Comparison of ENCODE assay signal across 8 mouse cellular contexts in the genomic region with DNA sequence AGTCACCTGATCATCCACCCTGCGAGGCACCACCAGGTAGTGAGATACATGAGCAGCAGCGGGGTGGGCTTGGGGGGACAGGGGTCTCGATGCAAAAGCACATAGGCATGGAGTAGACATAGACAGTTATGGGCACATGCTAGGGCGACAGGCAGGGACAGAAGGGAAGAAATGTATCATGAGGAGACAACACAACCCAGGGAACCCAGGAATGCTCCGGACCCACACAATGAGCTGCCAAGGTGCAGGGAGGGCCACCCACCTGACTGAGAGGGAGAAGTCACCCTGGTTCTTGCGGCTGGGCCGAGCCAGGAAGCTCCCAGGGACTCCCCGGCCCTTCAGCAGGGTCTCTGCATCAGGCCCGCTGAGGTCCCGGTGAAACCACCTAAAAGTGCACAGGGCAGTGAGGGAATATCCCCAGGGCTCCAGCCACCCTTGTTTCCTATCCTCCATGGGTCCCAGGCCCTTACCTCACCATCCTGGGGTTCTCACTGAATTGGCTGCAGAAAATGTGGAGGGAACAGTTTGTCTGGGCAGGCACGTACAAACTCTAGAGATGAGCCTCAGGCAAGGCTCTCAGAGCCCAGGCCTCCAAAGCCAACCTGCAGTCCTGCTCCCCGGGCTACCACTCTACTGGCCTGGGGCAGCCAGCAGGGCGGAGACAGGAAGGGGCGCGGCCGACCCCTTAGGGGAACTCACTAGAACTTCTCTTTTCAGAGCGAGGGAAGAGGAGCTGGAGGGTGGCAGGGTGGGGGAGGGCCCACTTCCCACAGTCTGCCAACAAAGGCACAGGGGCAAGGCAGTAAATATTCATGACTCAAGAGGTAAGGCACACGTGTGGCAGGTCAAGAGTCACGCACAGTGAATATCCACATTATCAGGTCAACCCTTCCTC. TPM values are rescaled to one million over a fixed set of nuclear protein-coding genes. Genes with fewer than 3 reads are reported as not detected.
DNase-seq lines count a peak whose midpoint lies in the region; ATAC-seq lines count a peak whose summit lies in the region.

No protein-coding gene starts in this region.

- no peak overlapping the region for H3K4me2 ChIP-seq in embryonic facial prominence, embryonic 11.5 days (ENCODE audit: low read depth, low read length)
- peak overlapping the region; percentile 62 for H3K4me2 ChIP-seq in liver, embryonic 12.5 days

- ATAC-seq in embryonic facial prominence, embryonic 11.5 days (replicated peaks; ENCODE audit: insufficient number of reproducible peaks, low FRiP score, low TSS enrichment, low read depth) = 0 out of 2 replicates have a peak, but pooled peaks have one; percentile 45
- ATAC-seq in liver, embryonic 12.5 days = peak; percentile 75

- peak; percentile 32 for DNase-seq in urinary bladder, postnatal 14 days (ENCODE audit: low spot score)
- no peak for DNase-seq in urinary bladder, adult 18-20 months (ENCODE audit: low spot score in 2 of 2)
- no peak for DNase-seq in embryonic facial prominence, embryonic 11.5 days (ENCODE audit: low spot score)
- peak; percentile 65 to 85 for DNase-seq in spleen, postnatal 10 days (ENCODE audit: low spot score in 2 of 2)
- DNase-seq in c-Kit-positive CD71-positive TER-119-positive erythroid progenitor cells, embryonic 14.5 days (ENCODE audit: low spot score) = no peak
- DNase-seq in retina, embryonic 14.5 days (ENCODE audit: low spot score) = no peak
- DNase-seq in adipocyte (ENCODE audit: low spot score) = no peak

- H3K9ac ChIP-seq in embryonic facial prominence, embryonic 11.5 days (replicated peaks; ENCODE audit: low read length) = no peak overlapping the region
- peak overlapping the region; percentile 51 for H3K9ac ChIP-seq in liver, embryonic 12.5 days

- no peaks in the 10 kb centered on the region for H3K9me3 ChIP-seq in embryonic facial prominence, embryonic 11.5 days (replicated peaks; ENCODE audit: control insufficient read depth, low read length)
- no peaks in the 10 kb centered on the region for H3K9me3 ChIP-seq in liver, embryonic 12.5 days (replicated peaks)

- H3K36me3 ChIP-seq in embryonic facial prominence, embryonic 11.5 days (replicated peaks; ENCODE audit: control insufficient read depth, insufficient read depth, low read depth, low read length) = no peaks in the 10 kb centered on the region
- peaks cover 8% of the 10 kb centered on the region; the same call in 1 of the 2 replicates for H3K36me3 ChIP-seq in liver, embryonic 12.5 days

- H3K27me3 ChIP-seq in embryonic facial prominence, embryonic 11.5 days (ENCODE audit: control insufficient read depth, insufficient read depth, low read length) = no peaks in the 10 kb centered on the region
- H3K27me3 ChIP-seq in liver, embryonic 12.5 days (replicated peaks) = no peaks in the 10 kb centered on the region

- 45% methylated on average over 19 of the region's 19 CpGs for whole genome bisulfite sequencing in embryonic facial prominence, embryonic 11.5 days
- 25% methylated on average over 19 of the region's 19 CpGs for WGBS in liver, embryonic 12.5 days (ENCODE audit: insufficient replicate concordance)

- H3K27ac ChIP-seq in embryonic facial prominence, embryonic 11.5 days (replicated peaks; ENCODE audit: low read depth, low read length) = no peak overlapping the region
- H3K27ac ChIP-seq in liver, embryonic 12.5 days = peak overlapping the region; percentile 63

- H3K4me1 ChIP-seq in embryonic facial prominence, embryonic 11.5 days (ENCODE audit: control insufficient read depth, insufficient read depth, low read length) = no peaks in the 10 kb centered on the region; the same call in 1 of the 2 replicates
- H3K4me1 ChIP-seq in liver, embryonic 12.5 days = peaks cover 41% of the 10 kb centered on the region

- H3K4me3 ChIP-seq in embryonic facial prominence, embryonic 11.5 days (ENCODE audit: low read depth, low read length) = no peak overlapping the region
- peak overlapping the region; percentile 52 for H3K4me3 ChIP-seq in liver, embryonic 12.5 days

RNA-seq across cellular contexts. Expression of a gene that starts 5.8 kb away (rescaled TPM):
- 6.0 and 11.2 TPM in 2 replicates for polyA plus RNA-seq in embryonic facial prominence, embryonic 11.5 days (2014; fragmentation: Nextera tagmentation; extraction: Ambion mirVana)
- polyA plus RNA-seq in liver, embryonic 12.5 days (2016; fragmentation: Nextera tagmentation; extraction: Ambion mirVana) = 30.8 and 31.3 TPM in 2 replicates

RNA-seq across cellular contexts. Expression of a gene that starts 8.5 kb away (rescaled TPM):
- 518 and 553 TPM in 2 replicates for polyA plus RNA-seq in embryonic facial prominence, embryonic 11.5 days (2014; fragmentation: Nextera tagmentation; extraction: Ambion mirVana)
- polyA plus RNA-seq in liver, embryonic 12.5 days (2016; fragmentation: Nextera tagmentation; extraction: Ambion mirVana) = 109 and 116 TPM in 2 replicates

RNA-seq across cellular contexts. Expression of a gene that starts 20.6 kb away (rescaled TPM):
- polyA plus RNA-seq in embryonic facial prominence, embryonic 11.5 days (2014; fragmentation: Nextera tagmentation; extraction: Ambion mirVana) = 371 and 375 TPM in 2 replicates
- 433 and 443 TPM in 2 replicates for polyA plus RNA-seq in liver, embryonic 12.5 days (2016; fragmentation: Nextera tagmentation; extraction: Ambion mirVana)

RNA-seq across cellular contexts. Expression of a gene that starts 20.7 kb away (rescaled TPM):
- 251 and 254 TPM in 2 replicates for polyA plus RNA-seq in embryonic facial prominence, embryonic 11.5 days (2014; fragmentation: Nextera tagmentation; extraction: Ambion mirVana)
- polyA plus RNA-seq in liver, embryonic 12.5 days (2016; fragmentation: Nextera tagmentation; extraction: Ambion mirVana) = 200 TPM in 2 replicates

RNA-seq across cellular contexts. Expression of a gene that starts 23.1 kb away (rescaled TPM):
- polyA plus RNA-seq in embryonic facial prominence, embryonic 11.5 days (2014; fragmentation: Nextera tagmentation; extraction: Ambion mirVana) = not detected in 2 replicates
- polyA plus RNA-seq in liver, embryonic 12.5 days (2016; fragmentation: Nextera tagmentation; extraction: Ambion mirVana) = not detected in 2 replicates

Comparison
In these comparisons a context has a peak if more than half of its experiments do, and no peak if none do; other contexts are left out.
1. DNase-seq: peak in urinary bladder, postnatal 14 days (single experiment) and spleen, postnatal 10 days (2 of 2); none in urinary bladder, adult 18-20 months (0 of 2), embryonic facial prominence, embryonic 11.5 days (single experiment), c-Kit-positive CD71-positive TER-119-positive erythroid progenitor cells, embryonic 14.5 days (single experiment), retina, embryonic 14.5 days (single experiment) and adipocyte (single experiment).